Mouse (Mus musculus) NIH3T3 (cell line): ENCODE data around the gene Gpr156.
"Not testable (repeated sequence)": the region's sequence is repeated elsewhere in the genome, so short reads cannot be mapped to it uniquely, and the experiment has no call there.

ENCODE experiments used
- DNase-seq: peaks from one replicate; pipeline ENCODE4 v3.0.0-alpha.2; 2012; ENCODE audit warnings: low read depth

Gpr156 gene

DNA sequence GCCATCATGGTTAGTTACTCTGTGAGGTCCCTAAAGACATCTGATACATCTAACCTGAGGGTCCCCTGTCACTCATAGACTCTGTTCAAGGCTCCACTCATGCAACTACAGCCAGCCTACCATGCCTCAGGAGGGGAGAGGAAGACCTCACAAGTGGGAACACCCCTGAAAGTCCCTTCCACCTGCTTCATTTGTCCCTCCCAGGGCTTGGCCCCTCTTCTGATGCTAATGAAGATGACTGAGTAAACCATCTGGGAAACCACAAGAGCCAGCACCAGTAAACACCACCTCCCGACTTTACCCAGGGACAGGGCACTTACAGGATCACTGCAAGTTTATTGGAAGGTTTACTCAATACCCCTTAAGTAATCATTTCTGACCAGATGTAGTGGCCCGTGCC is 85.5 kb downstream of the Gpr156 start:
- DNase-seq: no peak

DNA sequence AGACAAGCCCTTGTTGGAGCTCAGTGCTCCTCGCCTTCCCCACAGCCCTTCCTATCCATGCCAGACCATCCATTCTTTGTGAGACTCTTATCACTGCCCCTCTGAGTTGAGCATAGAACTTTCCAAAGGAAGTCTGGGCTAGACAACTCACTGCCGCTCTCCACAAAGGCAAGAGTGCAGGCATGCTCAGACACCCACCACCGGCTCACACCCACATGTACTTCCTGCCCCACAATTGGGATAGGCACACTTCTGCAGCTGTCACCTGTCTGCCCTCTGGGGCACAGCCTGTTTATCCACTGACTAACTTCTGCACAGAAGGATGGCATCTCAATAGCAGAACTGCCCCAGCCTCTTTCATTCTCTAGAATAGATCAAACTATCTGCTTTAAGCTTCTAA is 86.2 kb downstream of the Gpr156 start:
- no peak for DNase-seq

DNA sequence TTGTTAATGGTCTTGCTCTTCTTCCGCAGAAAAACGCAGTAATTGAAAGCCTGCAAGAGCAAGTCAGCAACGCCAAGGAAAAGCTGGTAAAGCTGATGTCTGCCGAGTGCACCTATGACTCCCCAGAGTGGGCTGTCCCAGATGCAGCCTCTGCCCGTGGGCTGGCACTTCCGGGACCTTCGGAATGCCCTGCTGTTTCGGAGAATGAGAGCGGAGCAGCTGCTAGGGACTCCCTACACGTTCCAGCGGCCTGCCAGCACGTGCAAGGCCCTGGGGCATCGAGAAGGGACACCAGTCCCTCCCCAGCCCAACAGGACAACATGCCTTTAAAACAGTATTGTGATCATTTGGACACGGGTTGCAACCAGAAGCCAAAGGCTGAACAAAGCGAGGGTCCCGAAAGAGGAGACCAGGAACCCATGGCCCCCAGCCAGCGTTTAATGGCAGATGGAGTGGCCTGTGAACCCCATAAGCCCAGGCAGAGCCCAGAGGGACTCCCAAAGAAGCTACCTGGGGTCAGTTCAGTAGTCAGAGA is 88.3 kb downstream of the Gpr156 start:
- DNase-seq: no peak

DNA sequence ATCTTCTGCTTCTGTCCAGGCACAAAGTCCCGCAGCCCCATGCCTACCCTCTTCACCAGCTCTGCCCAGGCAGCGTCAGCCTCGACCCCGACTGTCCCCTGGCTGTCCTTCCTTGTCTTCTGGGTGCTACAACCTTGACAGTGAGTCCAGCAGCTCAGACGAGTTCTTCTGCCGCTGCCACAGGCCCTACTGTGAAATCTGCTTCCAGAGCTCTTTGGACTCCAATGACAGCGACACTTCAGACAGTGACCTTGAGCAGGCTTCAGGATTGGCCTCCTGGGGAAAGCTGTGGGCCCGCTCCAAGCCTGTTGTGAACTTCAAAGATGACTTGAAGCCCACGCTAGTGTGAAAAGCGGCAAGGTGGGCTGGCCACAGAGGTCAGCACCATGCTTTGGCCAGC is 89.2 kb downstream of the Gpr156 start:
- no peak for DNase-seq

DNA sequence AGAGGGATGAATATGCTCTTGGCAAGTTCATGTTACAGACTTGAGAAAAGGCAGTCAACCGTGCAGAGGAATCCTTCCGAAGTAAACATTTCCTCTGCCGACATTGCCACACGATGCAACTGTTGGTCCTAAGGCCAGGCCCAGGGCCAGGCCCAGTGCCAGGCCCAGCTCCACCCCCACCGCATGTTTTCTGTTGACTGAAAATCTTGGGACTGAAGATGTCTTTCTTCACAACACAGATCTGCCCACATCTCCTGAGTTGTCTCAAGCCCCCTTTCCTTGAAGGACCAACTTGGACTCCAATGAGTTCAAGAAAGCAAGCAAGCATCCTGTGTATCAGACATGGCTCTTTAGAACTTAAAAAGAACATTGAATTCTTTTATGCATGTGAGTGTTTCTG is 92.1 kb downstream of the Gpr156 start:
- no peak for DNase-seq

DNA sequence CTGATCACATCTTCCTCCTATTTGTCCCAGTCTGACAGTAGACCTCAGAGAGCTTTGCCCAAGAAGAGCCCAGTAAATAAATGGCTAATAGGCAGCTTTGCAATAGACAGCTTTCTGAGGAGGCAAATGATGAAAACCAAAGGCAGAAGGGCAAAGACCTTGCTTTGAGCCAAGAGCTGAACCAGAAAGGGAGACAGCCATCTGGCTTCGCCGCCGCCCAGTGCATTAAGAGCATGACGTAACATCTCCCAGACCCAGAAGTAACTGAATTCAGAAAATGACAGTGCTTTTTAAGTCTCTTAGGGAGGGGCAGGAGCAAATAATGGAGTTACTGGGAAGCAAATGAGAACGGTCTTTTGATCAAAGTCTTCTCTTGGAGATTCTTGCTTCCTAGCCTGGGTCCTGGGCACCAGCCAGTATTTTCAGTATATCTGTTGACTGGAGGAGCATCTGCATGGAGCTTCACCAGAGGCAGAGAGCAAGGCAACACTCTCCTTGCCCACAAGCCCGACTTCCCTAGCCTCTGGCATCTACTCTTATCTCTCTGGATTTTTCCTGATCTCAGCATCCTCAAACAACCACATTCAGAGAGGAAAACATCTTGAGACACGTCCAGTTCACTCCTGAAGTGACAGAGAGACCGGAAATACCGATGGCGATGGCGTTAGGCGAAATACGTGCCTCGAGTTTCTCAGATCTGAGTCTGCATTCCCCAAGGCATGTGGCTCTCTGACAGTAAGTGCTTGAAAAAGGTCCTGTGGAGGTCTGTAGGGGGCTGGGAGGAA is 92.9 kb downstream of the Gpr156 start:
- DNase-seq: no peak

DNA sequence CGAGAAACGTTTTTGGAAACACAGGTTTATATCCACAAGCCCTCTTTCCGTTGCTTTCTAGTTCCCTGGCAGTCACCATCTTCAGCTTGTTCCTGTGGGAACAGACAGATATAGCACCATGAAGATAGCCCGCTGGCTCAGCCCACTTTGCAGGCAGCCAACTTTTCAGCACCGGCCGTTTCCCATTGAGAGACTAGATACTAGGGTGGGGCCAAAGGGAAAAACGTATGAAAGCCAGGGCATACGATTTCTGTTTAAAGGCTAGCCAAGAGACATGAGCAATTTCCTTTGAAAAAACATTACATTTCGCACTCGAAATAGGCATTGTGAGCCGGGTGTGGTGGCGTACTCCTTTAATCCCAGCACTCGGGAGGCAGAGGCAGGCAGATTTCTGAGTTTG is 95.2 kb downstream of the Gpr156 start:
- DNase-seq: no peak

DNA sequence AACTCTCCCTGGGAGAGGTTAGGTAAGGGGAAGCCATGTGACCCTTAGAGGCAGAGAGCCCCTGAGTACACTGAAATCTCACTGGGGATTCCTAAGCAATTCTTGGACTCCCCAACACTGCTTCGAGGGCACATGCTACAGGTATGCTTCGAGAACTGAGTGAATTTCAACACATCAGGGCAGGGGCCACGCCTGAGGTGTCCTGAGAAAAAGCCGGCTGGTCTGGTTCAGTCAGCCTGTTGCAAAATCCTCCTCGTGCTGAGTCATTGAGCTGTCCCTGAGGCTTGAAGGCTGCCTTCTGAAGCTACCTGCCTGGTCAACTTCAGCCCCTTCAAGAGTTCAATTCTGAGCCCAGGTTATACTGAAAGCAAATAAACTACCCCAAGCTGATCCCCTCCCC is 96.1 kb downstream of the Gpr156 start:
- DNase-seq: peak; percentile 11

DNA sequence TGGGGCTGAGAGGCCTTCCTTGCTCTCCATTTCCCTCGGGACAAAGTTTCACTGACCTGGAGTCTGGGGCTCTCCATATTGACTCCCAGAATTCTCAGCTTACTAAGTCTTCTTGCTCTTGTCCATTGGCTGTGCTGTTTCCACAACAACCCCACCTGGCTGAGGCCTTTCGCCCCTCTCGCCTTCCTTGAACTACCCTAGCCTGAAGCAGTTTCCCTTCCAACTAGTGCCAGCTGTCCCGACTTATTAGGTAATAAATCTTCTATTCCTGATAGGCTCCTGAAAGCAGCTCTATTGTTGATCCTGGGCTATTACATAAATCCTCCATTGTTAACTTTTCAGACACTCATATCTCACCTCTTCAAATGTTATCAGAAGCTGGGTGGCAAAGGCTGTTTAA is 96.6 kb downstream of the Gpr156 start:
- DNase-seq: no peak

DNA sequence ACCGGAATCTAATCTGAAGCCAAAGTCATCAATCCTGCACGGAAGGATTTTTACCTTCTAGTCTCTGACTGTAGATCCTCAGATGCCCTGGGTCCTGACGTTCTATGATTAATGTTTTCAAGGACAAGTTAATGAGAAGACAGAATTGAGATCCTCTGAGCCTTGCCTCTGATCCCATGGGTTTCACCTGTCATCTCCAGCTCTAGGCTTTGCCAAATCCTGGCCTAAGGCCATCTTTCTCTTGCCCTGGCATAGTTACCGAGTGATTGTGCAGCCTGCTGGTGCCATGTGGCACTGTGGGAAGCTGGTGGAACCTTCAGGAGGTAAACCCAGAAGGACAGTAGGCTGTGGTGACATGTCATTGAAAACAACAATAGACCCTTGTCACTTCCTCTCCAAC is 98.7 kb downstream of the Gpr156 start:
- DNase-seq: no peak

DNA sequence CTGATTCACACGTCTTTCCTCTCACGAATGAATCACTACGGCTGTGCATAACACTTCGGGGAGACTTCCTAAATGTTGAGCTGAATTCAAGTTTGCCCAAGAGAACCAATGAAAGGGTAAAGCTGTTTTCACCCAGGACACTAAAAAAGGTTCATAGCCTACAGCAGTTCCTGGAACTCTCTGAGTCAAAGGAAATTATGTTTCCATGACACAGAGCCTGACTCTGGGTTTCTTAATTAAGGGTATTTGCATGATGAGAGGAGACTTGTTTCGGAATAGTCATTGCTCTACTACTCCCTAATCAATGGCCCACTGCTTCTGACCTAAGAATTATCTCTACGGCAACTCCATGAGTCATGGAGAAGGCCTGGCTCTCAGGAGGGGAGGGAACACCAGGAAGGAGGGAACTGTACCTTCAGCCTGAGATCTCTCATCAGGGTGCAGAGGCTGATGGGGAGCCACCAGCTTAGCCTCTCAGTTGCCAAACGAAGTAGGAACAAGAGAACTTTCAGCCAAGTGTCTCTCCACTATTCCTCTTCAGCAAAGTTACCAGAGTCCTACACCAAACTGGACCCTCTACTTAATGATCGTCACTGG is 100.7 kb downstream of the Gpr156 start:
- no peak for DNase-seq

DNA sequence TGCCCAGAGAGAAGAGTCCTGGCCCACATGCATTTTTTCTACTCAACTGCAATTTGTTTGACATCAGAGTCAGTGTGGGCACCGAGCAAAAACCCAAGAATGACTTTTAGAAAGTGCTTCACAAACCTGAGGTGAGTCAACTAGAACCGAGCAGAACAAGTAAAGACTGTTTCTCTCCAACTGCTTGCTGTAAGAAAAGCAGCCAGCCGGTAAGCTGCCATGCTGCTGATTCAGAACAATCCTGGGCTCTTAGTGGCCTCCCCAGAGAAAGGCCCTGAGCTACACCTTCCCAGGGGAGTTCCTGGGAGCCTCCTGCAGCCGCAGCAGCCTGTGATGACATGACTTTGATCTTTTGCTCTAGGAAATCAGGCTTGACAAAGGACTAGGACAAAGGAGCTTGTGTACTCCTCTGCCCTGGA is 101.7 kb downstream of the Gpr156 start:
- DNase-seq: peak; percentile 17

DNA sequence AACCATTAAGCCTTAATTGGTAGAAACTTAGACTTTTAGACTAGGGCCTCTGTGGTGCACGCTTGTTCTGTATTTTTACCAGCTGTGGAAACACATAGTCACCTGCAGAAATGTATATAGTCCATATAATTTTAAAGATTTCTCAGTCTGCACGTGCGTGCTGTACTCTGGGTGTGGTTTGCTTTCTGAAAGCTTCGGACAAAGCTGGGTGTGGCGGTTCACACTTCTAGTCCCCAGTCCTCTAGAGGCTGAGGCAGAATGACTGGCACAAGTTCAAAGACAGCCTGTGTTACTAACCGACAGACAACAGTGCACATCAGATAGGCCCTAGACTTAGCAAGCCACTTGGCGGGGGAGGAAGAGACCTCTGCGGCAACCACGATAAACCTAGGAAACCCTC is 116.3 kb downstream of the Gpr156 start:
- no peak for DNase-seq

DNA sequence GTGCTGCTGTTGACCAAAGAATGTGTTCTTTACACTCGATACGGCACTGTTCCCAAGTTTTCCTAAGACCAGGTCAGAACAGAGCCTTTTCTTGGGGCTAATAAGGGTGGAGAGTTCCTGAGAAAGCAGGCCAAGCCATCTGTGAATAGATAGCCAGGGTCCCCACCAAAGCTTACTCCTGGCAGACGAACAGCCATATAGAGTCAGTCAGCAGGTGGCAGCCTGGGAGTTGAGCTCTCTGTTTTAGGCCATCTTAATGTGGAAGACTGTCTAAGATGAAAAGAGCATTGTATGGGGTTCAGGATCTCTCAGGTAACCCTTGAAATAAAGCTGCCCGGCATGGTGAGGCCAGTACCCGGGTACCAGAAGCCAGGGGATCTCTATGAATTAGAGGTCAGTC is 116.8 kb downstream of the Gpr156 start:
- no peak for DNase-seq

DNA sequence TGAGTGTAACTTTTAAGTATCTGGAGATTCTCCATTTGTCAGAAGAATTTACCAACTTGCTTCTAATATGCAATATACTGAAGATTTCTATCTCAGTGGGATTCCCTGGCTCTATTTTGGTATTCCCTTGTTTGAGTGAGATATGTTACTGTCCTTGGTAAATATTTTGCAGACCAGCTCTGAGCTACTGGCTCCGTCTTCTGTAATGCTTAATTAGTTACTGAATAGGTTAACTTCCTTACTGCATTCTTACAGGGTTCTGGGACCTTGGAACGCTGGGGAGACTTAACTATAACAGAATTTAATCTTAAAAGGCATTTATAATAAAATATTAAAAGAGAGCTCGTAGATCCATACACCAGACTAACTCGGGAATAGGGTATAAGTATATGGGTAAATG is 121.8 kb downstream of the Gpr156 start:
- not testable (repeated sequence) for DNase-seq

DNA sequence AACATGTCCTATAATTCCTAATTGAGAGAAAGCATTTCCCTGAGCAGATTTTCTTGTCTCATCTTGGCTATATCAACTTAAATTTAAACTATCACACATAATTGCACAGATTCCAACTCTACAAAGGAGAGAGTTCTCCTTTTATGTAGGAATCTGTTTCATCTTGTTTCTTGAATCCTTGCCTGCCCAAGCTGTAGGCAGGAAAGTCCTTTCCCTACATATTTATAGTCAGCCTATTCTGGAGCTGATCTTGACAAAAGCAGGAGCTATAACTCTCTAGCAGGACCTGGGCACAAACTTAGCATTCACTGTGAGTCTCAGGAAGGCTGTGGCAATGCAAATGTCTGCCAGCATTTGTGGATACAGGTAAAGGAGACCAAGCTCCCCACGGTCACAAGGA is 125.9 kb downstream of the Gpr156 start:
- DNase-seq: no peak

DNA sequence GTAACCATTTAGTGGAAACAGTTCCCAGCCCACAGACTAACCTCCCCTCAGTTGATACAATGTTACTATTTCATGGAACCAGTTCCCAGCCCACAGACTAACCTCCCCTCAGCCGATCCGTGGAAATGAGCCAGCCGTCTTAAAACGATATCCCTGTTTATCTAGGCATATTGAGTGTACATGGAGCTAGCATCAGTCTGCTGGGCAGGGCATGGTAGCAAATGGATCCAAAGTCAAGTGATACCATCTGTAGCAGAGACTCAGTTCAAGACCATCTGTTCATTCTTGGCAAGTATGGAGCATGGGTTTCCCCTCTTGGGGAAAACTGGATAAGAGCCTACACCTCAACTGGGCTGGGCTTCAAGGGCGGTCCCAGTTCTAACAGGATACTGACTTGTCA is 128.3 kb downstream of the Gpr156 start:
- DNase-seq: peak; percentile 57

DNA sequence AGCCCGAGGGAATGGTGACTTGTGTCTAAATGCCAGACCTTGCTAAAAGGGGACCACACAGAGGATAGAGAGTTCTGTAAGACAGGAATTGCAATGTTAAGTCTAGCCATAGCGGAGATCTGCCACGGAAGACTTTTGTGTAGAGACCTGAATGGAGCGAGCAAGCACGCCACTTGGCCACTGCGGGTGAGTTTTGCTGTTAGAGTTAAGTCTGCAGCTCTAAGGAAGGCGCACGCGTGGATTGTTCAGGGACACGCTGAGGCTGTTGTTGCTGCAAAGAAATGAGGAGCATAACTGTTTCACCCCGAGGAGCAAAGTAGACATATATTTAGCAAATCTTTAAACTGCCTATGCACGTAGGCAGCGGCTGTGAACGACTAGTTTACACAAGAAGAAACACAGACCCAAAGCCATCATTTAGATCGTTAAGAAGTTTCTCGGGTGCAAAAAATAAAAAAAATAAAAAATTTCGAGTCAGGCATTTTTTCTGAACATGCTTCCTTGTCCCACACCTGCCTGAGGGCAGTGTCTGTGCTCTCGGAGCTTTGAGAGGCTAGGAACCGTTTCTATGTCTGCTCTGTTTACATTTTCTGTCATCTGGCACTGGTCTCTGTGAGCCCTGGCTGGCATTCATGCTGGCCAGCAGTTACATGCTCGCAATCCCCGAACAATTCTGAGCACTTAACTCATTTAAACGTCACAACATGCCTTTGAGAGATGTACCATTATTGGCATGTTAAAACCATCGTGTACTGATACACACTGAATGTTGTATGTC is 131.7 kb downstream of the Gpr156 start:
- no peak for DNase-seq
